Mouse (Mus musculus): ENCODE measurements around the gene Prr14l. TPM values are rescaled to one million over a fixed set of nuclear protein-coding genes. Genes with fewer than 3 reads are reported as not detected.

Gene Prr14l
- total RNA-seq (2021) (1 to 10 TPM; 6.0 to 6.3 TPM), polyA plus RNA-seq (2012; rRNA removed) (3.4 and 4.0 TPM in 2 replicates)
- long read RNA-seq, partial matches to known transcripts: 0 of 2 reads
- long read RNA-seq, other reads (novel, unspliced or antisense): 2 of 2 reads

DNA sequence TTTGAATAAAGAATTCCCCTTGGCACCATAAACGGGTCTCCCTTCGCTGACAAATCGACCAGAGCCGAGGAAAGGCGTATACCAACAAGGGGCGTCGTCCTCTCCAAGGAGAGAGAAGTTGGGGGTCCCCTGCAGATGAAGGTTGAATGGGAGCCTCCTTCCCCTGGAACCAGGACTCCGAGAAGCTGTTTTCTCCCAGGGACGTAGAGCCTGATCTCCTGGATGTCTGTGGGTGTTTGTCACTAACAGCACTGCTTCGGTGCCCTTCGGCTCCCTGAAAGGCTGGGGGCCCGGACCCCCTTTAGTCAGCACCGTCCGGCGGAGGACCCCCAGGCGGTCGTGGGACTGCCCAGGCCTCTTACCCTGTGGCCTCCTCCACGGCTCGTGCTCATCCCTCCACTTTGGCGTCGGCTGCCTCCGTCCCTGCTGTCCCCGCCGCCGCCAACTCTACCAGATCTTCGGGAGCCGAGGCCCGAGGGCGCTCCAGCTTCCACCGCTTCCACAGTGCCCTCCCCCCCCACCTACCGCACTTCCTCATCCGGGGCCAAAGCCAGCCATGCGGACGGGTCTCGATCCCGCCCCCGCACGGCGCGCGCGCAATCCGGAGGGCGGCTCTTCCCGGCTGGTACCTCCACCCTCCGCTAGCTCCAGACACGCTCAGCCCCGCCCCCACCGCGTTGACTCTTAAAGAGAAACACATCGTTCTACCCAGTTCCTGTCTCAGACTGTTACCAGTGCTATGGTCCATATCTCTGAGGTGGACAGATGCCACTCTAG is at the start of gene Prr14l:
Gene Prr14l, minus strand, starts transcription at position 526 of the 777 bp plus-strand sequence.
- peaks cover 12% of the 10 kb centered on the region for H3K36me3 ChIP-seq (ENCODE audit: control insufficient read depth, insufficient read depth, low read length)
- H3K9ac ChIP-seq (ENCODE audit: low read depth, low read length): peak within 1 kb of the TSS; percentile 94
- intact Hi-C loops (cut with DNase I): loop anchor here (5.0 to 10.0 kb wide), 3 partner anchors 67 to 1612 kb away; partner anchors contain the start of genes Gm9970, Nrbp1, Pisd and Yes1
- H3K4me1 ChIP-seq (ENCODE audit: control insufficient read depth, insufficient read depth, low read length): peaks cover 3% of the 10 kb centered on the region
- TF ChIP-seq EP300 (IDR thresholded peaks at IDR 0.05; ENCODE audit: insufficient read depth, low read depth, low read length): 0 out of 2 replicates have a peak, but pooled peaks have one; percentile 40
- TF ChIP-seq CTCF (IDR thresholded peaks at IDR 0.05): no peak
- TF ChIP-seq POLR2A (IDR thresholded peaks at IDR 0.05; ENCODE audit: insufficient read depth, low read depth, low read length): peak; percentile 77; the same call in 1 of the 2 replicates
- under 1% methylated on average over 51 of the region's 51 CpGs for WGBS
- peak within 1 kb of the TSS; percentile 85 for H3K4me3 ChIP-seq
- DNase-seq: peak; percentile 99 to 100
- peaks cover 6% of the 10 kb centered on the region; the same call in 1 of the 2 replicates for H3K79me2 ChIP-seq (replicated peaks; ENCODE audit: control insufficient read depth, insufficient read depth, low read length)
- H3K27me3 ChIP-seq (ENCODE audit: control insufficient read depth, insufficient read depth, low read length): no peaks in the 10 kb centered on the region
- peak within 1 kb of the TSS; percentile 86 for H3K27ac ChIP-seq

DNA sequence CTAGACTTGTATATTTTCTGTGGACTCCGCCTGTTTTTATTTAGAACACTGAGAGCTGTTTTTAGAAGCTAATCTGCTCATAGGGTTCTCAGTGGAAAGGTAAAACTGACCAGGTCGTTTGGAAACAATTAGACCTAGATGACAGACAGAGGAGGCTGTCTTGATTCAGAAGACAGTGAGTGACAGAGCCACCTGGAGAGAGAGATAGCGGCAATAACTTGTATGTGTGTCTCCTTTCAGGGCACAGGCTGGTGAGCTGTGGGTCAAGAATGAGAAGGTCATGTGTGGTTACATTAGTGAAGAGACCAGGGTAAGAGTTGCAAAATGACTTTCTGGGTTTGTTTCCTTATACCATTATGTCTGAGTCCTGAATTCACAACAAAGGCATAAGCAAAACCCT is 32.7 kb upstream of the Prr14l start:
- H3K27me3 ChIP-seq (ENCODE audit: control insufficient read depth, insufficient read depth, low read length): no peaks in the 10 kb centered on the region
- TF ChIP-seq POLR2A (IDR thresholded peaks at IDR 0.05; ENCODE audit: insufficient read depth, low read depth, low read length): no peak
- TF ChIP-seq CTCF (IDR thresholded peaks at IDR 0.05): no peak
- no peak for TF ChIP-seq EP300 (IDR thresholded peaks at IDR 0.05; ENCODE audit: insufficient read depth, low read depth, low read length)
- no peaks in the 10 kb centered on the region for H3K4me1 ChIP-seq (ENCODE audit: control insufficient read depth, insufficient read depth, low read length)
- H3K9ac ChIP-seq (ENCODE audit: low read depth, low read length): no peak overlapping the region
- H3K36me3 ChIP-seq (ENCODE audit: control insufficient read depth, insufficient read depth, low read length): peaks cover 10% of the 10 kb centered on the region; the same call in 1 of the 2 replicates
- H3K4me3 ChIP-seq: no peak overlapping the region
- no peaks in the 10 kb centered on the region for H3K79me2 ChIP-seq (replicated peaks; ENCODE audit: control insufficient read depth, insufficient read depth, low read length)
- H3K27ac ChIP-seq: no peak overlapping the region
- 62% methylated on average over 3 of the region's 3 CpGs for WGBS
- DNase-seq: no peak
- intact Hi-C loops (cut with DNase I): no loop called here

DNA sequence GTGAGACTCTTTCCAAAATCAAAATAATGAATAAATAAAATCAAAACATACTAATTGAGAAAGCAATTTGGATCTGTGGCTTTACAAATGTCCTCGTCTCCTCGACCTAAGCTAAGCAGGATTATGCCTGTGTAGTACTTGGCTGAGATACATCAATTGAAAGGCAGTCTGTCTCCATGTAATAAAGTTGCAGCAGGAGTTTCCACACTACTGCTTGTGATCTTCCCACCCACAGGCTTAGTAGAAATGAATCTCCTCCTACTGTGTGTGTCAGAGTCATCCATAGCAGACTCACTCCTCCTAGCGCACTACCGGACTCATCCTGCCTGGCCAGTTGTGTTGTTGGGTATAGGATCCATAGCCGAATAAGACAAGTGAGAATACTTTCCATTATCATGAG is 18.3 kb upstream of the Prr14l start:
- DNase-seq: no peak
- Histone ChIP-seq H3K27ac (no peak overlapping the region), H3K4me1 (ENCODE audit: control insufficient read depth, insufficient read depth, low read length) (no peaks in the 10 kb centered on the region), H3K4me3 (no peak overlapping the region), H3K9ac (ENCODE audit: low read depth, low read length) (no peak overlapping the region), H3K36me3 (ENCODE audit: control insufficient read depth, insufficient read depth, low read length) (no peaks in the 10 kb centered on the region; the same call in 1 of the 2 replicates), H3K79me2 (replicated peaks; ENCODE audit: control insufficient read depth, insufficient read depth, low read length) (no peaks in the 10 kb centered on the region), H3K27me3 (ENCODE audit: control insufficient read depth, insufficient read depth, low read length) (no peaks in the 10 kb centered on the region)
- intact Hi-C loops (cut with DNase I): no loop called here
- 92% methylated on average over 5 of the region's 5 CpGs for WGBS
- TF ChIP-seq POLR2A (IDR thresholded peaks at IDR 0.05; ENCODE audit: insufficient read depth, low read depth, low read length) (no peak), EP300 (IDR thresholded peaks at IDR 0.05; ENCODE audit: insufficient read depth, low read depth, low read length) (no peak), CTCF (IDR thresholded peaks at IDR 0.05) (no peak)

DNA sequence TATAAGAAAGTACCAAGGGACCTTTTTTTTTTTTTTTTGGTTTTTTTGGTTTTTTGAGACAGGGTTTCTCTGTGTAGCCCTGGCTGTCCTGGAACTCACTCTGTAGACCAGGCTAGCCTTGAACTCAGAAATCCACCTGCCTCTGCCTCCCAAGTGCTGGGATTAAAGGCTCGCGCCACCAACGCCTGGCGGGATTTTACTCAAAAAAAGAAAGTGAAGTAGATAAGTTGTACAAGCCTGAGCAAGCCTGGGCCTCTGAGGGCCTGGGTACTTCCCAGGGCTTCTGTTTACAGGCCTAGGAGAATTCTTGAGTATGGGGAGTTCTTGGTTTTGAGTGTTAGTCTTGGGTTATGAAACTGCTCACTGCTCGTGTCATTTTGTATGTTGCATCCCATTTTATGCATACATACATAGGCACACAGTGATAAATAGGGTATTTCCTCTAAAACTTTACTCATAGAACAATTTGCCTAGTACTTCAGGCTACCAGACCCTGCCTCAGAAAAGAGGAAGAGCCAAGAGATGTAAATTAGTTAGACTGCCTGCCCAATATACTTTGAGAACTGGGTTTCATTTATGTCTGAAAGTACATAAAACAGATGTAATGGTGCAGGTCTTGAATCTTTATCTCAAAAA is 15.5 kb upstream of the Prr14l start:
- Histone ChIP-seq H3K79me2 (replicated peaks; ENCODE audit: control insufficient read depth, insufficient read depth, low read length) (no peaks in the 10 kb centered on the region), H3K4me3 (no peak overlapping the region), H3K36me3 (ENCODE audit: control insufficient read depth, insufficient read depth, low read length) (no peaks in the 10 kb centered on the region; the same call in none of the 2 replicates), H3K4me1 (ENCODE audit: control insufficient read depth, insufficient read depth, low read length) (no peaks in the 10 kb centered on the region), H3K27me3 (ENCODE audit: control insufficient read depth, insufficient read depth, low read length) (no peaks in the 10 kb centered on the region), H3K9ac (ENCODE audit: low read depth, low read length) (no peak overlapping the region), H3K27ac (no peak overlapping the region)
- DNase-seq: no peak
- intact Hi-C loops (cut with DNase I): loop anchor here (10.0 kb wide), 1 partner anchor 505 kb away; the partner anchor contains the start of gene Uvssa
- TF ChIP-seq CTCF (IDR thresholded peaks at IDR 0.05) (no peak), EP300 (IDR thresholded peaks at IDR 0.05; ENCODE audit: insufficient read depth, low read depth, low read length) (no peak), POLR2A (IDR thresholded peaks at IDR 0.05; ENCODE audit: insufficient read depth, low read depth, low read length) (no peak)
- 96% methylated on average over 5 of the region's 5 CpGs for WGBS

DNA sequence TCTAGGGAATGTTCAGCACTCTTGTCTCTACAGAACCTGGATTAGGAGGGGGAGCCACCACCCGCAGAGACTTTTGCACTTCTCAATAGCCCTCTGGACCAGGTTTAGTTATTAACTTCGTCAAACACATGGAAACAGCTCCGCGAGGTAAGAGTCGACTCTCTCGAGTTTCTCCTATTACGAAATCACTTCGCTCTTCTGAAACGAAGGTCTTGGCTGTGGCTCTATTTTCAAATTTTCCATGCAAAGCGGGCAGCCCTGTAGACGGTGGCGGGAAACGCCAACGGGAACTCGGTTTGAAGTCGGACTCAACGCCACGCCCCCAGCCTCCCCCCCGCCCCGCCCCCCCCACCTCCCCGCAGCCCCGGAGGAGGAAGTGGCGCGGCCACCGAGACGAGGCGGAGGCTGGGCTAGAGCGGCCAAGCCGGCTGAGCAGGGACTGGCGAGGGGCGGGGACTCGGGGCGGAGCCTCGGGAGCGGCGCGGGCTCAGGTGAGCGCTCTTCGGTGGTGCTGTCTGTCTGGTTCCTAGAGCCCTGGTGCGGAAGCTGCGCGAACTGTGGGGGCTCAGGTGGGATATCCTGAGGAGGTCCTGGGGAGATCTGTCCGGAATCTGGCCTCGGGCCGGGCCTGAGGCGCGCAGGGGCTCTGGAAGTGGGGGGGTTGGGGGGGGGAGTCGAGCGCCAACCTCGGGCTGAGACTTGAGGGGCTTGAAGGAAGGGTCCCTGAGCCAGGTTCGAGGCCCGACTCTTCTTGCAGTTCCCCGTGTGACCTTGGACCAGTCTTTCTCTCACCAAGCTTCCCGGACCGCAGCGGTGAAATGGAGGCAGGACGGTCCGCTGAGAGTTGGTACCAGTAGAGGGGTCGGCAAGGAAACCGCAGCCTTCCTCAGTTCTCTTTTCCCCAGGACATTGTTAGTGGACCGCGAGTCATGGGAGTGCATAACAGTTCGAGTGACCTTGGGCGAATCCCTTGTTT is 9.5 kb upstream of the Prr14l start, which contains the start of gene Depdc5:
Gene Depdc5, plus strand, starts transcription at position 449 of the 976 bp plus-strand sequence.
- H3K9ac ChIP-seq (ENCODE audit: low read depth, low read length): peak within 1 kb of the TSS; percentile 70
- peak within 1 kb of the TSS; percentile 76 for H3K4me3 ChIP-seq
- H3K27me3 ChIP-seq (ENCODE audit: control insufficient read depth, insufficient read depth, low read length): no peaks in the 10 kb centered on the region
- intact Hi-C loops (cut with DNase I): loop anchor here (5.0 to 10.0 kb wide), 2 partner anchors 151 to 511 kb away; partner anchors contain the start of gene Uvssa
- 2% methylated on average over 62 of the region's 64 CpGs for WGBS
- peaks cover 3% of the 10 kb centered on the region; the same call in 1 of the 2 replicates for H3K4me1 ChIP-seq (ENCODE audit: control insufficient read depth, insufficient read depth, low read length)
- TF ChIP-seq CTCF (IDR thresholded peaks at IDR 0.05) (no peak; the same call in 1 of the 2 replicates), POLR2A (IDR thresholded peaks at IDR 0.05; ENCODE audit: insufficient read depth, low read depth, low read length) (peak; percentile 68), EP300 (IDR thresholded peaks at IDR 0.05; ENCODE audit: insufficient read depth, low read depth, low read length) (0 out of 2 replicates have a peak, but pooled peaks have one; percentile 7)
- H3K27ac ChIP-seq: peak within 1 kb of the TSS; percentile 69
- DNase-seq: peak; percentile 95 to 96
- H3K36me3 ChIP-seq (ENCODE audit: control insufficient read depth, insufficient read depth, low read length): no peaks in the 10 kb centered on the region; the same call in none of the 2 replicates
- no peaks in the 10 kb centered on the region for H3K79me2 ChIP-seq (replicated peaks; ENCODE audit: control insufficient read depth, insufficient read depth, low read length)
